Mouse (Mus musculus) large intestine, adult 2 months (tissue): ENCODE results near the gene Dock4. TPM values are rescaled to one million over a fixed set of nuclear protein-coding genes. Genes with fewer than 3 reads are reported as not detected.

Source experiments
- DNase-seq: peaks from one replicate; pipeline ENCODE4 v3.0.0-alpha.2; 2012; ENCODE audit warnings: low read depth, low spot score
- WGBS: fragments of 180-500 bp; shearing (Covaris S2); methylation state at CpG from one replicate; pipeline ENCODE4 v1.1.7; 2018; 5-methylcytosine and 5-hydroxymethylcytosine counted together
- polyA plus RNA-seq: library from polyadenylated mRNA; depleted of rRNA; stranded (reverse); fragments of >200 nt; gene quantifications from 2 replicates; pipeline ENCODE4 v1.2.3, GENCODE M21; 2012

Dock4 gene
- polyA plus RNA-seq, 1 experiment = 0.69 TPM

DNA sequence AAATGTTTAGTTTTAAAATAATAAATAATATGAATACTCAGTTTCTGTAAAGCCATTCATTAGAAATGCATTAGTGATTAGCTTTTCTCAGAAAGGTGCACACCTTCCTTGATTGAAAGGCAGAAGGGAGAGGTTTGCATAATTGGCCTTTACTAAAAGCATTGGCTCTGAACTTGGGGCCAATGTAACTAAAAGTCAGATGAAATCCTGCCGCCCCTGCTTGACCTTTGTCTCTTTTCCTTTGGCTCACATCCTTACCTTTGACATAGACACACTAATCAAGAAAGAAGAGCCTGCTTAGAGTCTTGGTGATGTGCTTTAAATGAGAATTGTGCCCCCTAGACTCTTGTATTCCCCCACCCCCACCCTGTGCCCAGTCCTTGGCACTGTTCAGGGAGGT, 55.4 kb downstream of the Dock4 start:
- no peak for DNase-seq
- WGBS = 70% methylated on average over 1 of the region's 1 CpGs

DNA sequence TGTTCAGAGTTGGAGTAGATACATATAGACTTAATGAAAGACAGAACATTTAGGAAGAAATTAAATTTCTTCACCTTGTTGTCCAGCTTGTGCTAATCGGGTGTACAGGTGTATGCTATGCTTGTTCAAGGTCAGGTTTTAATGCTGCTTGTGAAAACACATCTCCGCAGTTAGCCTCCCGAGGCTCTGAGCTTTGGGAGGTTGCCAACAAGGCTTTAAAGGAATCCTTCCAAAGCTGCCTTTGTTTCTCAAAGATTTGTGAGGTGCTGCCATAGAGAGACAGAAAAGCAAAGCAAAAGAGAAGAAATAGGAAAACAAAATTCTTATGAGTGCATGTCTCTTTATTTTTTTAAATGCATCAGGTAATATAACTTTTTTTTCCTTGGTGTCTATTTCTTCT, 57.8 kb downstream of the Dock4 start:
- no peak for DNase-seq
- 24% methylated on average over 3 of the region's 3 CpGs for WGBS

DNA sequence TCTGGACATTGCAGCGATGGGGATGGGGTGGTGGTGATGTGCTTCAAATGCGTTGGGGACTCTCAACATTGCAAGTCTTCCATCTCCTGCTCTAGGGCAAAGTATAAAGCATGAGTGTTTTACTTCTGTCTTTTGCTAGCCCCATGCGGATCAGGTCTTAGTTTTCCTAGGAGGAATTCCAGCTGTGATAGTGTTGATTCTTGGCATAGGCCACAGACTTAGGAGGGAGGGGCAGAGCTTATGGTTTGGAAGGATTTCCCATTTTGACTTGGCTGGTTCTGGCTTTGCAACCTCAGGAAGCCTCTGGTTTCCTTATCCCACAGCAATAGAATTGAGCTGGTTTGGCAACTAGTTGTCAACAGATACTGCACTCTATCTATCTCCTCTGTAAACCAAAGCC, 58.9 kb downstream of the Dock4 start:
- WGBS = 78% methylated on average over 3 of the region's 3 CpGs
- no peak for DNase-seq

DNA sequence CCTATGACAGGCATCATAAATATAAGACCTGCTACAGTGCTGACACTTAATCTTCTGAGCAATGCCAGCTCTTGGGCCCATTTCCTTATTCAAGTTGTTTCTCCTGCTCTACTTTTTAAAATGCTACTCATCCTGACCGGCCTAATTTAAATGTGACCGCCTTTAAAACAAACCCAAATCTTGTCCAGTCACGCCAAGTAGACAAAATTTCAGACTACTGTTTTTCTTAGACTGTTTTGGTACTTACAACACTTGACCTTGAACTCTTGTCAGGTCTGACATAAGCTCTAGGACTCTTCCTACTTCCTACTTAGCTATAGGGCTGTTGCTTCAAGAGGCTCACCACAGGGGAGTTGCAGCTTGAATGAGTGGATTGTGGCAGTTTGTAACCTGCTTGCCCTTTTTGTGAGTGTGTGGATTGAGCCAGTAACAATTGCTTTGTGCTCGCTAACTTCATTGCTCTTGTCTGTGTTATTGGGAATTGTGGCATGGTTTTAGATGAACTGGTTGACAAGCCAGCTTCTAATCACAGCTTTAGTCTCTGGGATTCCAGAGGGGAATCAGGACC, 62.2 kb downstream of the Dock4 start:
- no peak for DNase-seq
- WGBS = 91% methylated on average over 4 of the region's 4 CpGs

DNA sequence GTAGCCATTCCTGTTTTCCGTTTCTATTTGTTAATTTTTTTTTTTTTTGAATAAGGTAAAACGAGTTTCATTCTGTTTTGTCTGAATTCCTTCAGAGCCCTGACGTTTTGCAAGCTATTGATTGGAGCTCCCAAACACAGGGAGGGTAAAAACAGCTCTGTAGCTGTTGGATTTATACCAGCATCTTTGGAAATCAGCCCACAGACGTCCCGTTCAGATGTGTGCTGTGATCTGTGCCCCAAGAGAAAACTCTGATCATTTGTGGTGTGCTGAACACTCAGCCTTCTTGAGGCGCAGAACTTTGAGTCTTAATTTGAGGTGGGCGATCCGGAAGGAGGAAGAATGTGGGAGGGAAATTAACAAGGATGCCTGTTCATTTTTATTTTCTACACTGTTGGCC, 62.7 kb downstream of the Dock4 start:
- 69% methylated on average over 8 of the region's 8 CpGs for WGBS
- no peak for DNase-seq

DNA sequence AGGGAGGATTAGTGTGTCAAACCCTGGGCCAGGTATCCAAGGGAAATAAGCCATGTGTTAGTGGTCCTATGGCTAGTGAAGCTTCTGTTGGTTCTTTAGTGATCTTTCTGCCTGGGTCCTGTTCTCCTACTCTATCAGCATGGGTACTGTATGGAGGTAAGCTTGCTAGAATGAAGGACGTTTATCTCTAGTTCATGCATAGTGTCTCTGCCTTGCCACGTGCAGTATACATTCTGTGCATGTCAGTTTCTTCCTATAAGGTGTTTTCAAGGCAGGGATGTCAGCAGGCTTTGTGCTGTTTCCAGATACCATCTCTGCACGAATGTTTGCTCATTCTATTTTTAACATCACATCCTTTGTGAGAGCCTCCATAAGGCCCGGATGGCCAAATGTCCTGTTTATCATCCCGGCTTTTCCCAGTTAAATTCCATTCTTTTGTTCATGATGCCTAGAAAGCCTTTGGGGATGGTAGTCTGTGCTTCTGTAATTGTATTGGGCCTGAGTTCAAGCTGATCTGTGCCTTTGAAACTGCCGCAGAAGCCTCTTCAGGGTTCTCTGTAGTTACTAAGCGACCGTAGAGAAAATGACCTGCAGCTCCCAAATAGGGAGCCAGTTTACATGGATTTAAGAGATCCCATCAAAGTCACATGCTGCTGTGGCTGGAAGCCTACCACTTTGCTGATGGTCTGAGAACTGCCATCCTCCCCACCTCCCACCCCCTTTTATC, 66.1 kb downstream of the Dock4 start:
- 71% methylated on average over 8 of the region's 8 CpGs for WGBS
- no peak for DNase-seq

DNA sequence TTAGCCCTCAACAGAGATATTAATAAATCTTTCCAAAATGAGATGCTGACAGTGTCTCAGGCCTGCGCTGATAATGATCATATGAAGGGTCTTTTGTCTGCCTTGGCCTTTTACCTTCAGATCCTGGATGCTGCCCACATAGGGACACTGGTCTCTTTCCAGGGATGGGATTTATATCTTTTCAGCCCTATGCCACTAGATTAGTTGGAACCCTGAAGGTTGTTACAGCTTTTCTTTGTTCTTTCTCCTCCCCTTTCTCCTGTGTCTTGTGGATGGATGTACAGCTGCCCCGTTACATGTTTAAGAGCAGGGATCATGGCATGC, 66.6 kb downstream of the Dock4 start:
- DNase-seq = no peak
- 93% methylated on average over 2 of the region's 2 CpGs for WGBS

DNA sequence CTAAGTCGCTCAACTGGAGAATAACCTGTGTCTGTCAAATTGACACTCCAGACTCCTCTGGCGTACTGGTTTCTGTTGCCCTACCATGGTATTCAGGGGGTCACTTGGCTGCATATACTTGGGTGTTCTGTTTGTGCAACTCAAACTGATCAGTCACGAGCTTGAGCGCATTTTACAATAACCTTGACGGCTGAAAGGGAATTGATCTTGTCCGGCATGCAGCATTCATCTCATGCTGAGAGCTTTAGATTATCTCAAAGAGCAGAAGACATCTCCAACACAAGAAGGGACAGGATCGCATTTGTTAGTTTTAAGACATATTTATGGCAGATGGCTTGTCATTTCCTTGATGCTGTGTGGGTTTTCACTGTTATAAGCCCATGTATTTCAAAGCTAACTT, 67.2 kb downstream of the Dock4 start:
- WGBS = 92% methylated on average over 7 of the region's 7 CpGs

DNA sequence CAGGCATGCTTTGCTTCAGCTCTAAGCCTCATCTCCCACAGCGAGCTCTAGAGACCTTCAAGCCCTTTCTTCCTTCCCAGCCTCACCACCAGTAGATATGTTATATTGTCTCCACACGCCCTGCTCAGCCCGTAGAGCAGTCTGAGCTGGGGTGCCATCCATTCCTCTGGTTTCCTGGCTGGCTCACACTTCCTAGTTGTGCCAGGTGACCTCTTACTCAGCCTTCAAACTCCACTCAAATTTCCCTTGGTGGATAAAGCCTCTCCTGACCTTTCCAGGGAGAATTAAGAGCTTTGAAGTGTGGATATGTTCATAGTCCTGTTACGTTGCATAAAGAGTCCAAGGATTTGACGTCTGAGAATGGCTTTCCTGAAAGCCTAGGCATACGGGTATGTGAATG, 68.3 kb downstream of the Dock4 start:
- WGBS = 66% methylated on average over 6 of the region's 6 CpGs
- no peak for DNase-seq

More for the DNA sequence above, 67.2 kb downstream of the Dock4 start:
- no peak for DNase-seq

DNA sequence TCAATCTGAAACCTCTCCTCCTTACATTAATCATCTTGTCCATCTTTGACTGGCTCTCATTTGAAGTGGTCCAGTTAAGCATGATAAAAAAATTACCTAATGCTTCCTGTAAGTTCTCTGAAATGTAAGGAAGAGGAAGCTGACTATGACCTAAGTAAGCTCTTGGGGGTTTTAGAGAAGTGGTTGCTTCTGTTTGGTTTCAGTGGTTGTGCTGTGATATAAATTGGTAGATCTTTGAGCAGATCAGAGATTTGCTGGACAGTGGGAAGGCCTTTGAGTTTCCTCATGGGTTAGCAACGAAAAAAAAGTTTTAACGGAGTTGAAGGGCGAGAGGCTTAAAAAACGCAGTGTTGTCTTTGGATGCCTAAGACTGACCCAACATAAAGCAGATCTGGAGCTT, 76.7 kb downstream of the Dock4 start:
- no peak for DNase-seq
- 81% methylated on average over 4 of the region's 4 CpGs for WGBS

DNA sequence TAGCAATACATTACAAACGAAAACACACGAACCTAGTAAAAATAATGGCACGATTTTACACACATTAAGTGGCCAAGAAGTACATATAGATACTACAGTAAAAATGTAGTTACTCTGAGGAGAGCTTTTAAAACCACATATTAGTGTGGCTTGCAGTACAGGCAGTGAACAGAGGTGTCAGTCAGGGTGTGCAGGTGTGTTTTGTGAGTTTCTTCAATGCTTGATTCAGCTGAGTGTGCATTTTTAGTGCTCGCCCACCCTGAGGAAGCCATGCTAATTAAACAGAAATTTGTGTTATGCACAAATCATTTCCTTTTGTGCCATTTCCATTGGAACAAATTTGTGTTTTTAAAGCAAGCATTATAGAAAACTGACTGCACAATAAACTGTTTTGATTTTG, 77.3 kb downstream of the Dock4 start:
- 91% methylated on average over 4 of the region's 4 CpGs for WGBS
- DNase-seq = no peak

DNA sequence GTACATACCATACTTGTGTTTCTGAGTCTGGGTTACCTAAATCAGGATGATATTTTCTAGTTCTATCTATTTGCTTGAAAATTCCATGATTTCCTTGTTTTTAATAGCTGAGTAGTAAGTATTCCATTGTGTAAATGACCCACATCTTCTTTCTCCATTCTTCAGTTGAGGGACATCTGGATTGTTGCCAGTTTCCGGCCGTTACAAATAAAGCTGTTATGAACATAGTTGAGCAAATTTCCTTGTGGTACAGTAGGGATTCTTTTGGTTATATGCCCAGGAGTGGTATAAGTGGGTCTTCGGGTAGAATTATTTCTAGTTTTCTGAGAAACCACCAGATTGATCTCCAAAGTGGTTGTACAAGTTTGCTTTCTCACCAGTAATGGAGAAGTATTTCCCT, 79.3 kb downstream of the Dock4 start:
- 67% methylated on average over 3 of the region's 3 CpGs for WGBS
- DNase-seq = no peak

DNA sequence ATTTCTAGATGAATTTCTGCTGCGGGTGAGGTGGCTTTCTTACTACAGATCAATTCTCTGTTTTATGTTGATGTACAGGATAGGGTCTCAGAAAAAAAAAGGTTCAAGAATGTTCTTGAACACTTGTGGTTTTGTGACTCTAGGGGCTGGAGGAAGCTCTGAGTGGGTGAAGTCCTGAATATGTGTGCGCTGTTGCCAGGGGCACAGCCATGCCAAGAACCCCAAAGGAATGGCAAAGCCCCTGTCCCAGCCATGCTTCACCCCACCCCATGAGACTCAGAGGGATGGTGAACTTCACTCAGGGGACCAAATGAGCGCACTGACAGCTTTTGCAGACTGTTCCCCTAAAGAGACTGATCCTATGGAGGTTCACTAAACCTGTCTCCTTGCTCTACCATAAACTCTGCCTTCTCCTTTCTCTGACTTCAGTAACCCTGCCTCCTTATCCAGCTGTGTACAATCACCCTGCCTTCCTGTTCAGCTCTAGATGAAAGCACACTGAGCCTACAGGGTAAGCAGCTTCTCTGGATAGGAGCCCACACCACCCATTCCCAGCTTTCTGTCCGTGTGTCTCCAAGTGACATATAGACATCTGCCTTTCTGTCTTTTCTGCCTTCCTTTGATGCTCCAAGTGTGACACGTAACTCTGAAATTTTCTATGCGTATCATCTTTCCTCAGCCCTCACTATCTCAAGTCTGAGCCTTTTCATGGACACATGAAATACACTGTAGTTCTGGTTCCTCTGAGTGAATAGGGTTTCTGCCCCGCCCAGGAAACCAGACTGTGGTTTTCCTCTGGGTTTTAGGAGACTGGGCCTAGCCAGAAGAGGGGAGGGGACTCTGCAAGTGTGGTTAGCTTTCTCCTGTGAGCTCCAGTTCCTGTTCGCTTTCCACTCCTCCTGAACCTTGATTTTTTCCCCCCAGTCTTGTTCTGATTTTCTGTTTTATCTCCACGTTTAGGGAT, 90.2 kb downstream of the Dock4 start:
- DNase-seq = no peak
- 80% methylated on average over 9 of the region's 9 CpGs for WGBS

DNA sequence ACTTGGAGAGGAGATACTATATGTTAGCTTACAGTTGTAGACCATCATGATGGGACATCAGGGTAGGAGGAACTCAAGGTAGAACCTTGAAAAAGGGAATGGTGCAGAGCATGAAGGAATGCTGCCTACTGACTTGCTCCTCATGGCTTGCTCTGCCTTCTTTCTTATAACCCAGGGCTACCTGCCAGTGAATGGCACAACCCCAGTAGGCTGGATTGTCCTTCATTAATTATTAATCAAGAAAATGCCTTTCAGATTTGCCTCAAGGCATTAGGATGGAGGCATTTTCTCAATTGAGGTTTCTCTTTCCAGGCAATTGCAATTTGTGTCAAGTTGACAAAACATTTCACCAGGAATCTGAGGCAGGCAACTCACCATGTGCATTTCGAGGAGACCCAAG, 92.1 kb downstream of the Dock4 start:
- DNase-seq = no peak
- 86% methylated on average over 1 of the region's 1 CpGs for WGBS

DNA sequence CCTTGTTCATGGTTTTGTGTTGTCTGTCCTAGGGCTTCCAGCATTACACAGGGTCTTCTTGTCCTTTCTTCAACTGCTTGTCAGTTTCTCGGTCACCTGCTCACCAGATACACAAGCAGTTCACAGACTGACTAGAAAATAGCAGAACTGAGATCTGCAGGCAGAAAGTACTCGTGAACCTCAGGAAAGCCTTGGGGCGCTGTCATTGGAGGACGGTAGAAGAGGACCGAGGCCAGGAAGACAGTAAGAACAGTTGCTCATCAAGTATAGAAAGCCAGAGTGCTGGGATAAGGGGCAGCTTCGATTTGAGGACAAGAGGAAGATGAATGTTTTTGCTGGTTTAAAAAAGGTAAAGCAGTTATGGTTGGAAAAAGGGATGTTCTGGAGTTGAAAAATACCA, 92.6 kb downstream of the Dock4 start:
- no peak for DNase-seq
- 35% methylated on average over 6 of the region's 6 CpGs for WGBS

DNA sequence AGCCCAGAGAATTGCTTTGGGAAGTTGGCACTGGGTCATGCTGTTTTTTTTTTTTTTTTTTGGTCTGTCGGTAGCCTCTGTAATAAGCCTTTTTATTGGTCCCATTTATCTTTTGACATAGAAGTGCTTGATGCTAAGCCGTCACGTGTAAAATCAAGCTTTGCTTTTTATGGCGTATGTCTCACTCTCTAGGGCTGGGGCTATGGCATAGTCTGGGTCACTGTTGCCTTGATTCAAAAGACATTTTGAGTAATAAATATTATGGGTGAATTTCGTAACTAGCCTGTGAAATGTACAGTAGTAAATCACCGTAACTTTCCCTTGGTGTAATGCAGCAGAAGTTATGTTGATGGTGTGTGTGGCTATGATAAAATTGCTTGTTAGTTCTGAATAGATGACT, 93.0 kb downstream of the Dock4 start:
- WGBS = 18% methylated on average over 6 of the region's 6 CpGs
- DNase-seq = no peak

DNA sequence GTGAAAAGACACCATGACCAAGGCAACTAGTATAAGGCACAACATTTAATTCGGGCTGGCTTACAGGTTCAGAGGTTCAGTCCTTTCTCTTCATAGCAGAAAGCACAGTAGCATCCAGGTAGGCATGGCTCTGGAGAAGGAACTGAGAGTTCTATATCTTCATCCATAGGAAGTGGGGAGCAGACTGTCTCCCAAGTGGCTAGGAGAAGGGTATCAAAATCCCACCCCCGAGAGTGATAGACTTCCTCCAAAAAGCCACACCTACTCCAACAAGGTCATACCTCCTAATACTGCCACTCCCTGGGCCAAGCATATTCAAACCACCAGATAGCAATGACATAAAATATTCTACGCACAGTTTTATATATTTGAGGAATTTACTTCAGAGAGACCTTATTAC, 98.5 kb downstream of the Dock4 start:
- no peak for DNase-seq
- 80% methylated on average over 3 of the region's 3 CpGs for WGBS

DNA sequence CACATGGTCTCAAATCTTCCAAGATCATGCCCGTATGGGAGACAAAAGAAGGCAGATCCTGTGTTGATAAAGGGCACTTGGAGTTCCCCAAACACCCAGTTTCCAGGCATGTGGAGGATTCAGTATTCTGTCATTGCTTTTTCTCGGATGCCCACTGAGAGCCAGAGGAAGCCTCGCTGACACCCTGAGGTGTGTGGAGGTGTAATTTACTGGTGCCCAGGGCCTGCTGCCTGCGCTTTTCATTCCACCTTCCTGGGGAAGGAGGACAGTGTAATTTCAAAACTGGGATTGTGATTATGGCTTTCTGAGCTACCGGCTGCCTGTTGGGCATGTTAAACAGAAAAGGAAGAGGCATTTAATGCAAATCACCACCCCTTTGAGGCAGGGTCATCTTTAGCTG, 101.1 kb downstream of the Dock4 start:
- WGBS = 83% methylated on average over 5 of the region's 5 CpGs

DNA sequence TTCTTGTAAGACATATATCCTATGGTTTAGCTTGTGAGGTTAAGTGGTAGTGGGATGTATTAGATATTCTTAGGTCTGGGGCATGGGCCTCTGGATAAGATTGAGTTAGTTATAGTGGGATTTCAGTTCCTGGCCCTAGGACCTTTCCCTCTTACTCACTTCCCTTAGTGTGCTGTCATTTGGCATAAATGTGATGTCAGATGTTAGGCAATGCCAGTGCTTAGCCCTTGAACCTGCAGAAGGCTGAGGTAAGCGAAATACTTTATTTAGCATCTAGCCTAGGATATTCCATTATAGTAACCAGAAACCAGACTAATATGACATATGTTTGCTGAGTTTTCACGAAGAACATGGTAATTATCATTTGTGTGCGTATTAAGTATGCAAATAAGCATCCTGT, 105.6 kb downstream of the Dock4 start:
- WGBS = 91% methylated on average over 3 of the region's 3 CpGs
- no peak for DNase-seq

More for the DNA sequence above, 101.1 kb downstream of the Dock4 start:
- no peak for DNase-seq

DNA sequence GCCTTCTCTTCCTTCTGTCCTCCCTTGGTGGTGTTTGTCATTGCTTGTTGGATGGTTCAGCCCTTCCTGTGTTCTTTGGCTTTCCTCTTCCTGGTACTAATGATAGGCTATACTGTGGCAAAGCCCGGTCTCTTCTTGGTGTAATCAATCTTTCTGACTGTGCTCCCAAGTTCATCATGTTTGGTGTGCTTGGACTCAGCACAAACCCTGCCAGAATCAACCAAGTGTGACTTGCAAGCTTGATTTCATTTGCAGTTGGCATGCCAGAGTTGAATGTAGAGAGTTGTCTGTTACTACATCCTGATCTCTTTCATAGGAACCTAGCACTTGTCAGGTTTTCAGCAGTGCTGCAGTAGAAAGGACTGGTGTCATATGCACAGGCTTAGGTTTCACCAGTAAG, 106.4 kb downstream of the Dock4 start:
- WGBS = 67% methylated on average over 1 of the region's 1 CpGs
- no peak for DNase-seq

DNA sequence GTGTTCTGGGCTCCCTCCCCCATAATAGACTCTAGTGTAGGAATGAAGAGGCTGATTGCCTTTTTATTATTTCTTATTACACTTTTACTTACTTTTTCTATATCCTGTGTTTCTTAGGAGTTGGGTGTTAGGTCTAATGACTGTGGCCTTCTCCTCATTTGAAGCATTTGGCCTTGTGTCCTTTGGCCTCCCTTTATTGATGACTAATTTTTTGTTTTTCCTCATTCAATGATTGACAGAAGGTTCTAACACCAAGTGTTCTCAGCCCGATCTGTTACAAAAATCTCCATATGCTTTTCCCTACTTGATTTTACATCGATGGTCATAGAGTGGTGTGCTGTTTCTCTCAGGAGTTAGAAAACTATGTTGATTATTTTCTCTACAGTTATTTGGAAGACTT, 108.2 kb downstream of the Dock4 start:
- DNase-seq = no peak
- WGBS = 91% methylated on average over 2 of the region's 2 CpGs
